Mouse (Mus musculus) thymus, adult 18-20 months (tissue): ENCODE data around the gene Slc22a4.
A peak's percentile ranks its signal among the peaks of the same experiment; 100 is the strongest.
"Not testable (repeated sequence)": the region's sequence is repeated elsewhere in the genome, so short reads cannot be mapped to it uniquely, and the experiment has no call there.

Experiments used
- DNase-seq, 2 experiments: peaks; one replicate each; pipeline ENCODE4 v3.0.0; 2022; ENCODE audit warnings: mixed read lengths in 2 of 2

Gene Slc22a4

GRCm38 (mm10) chr11:54004221-54004620, 23.7 kb downstream of the Slc22a4 start:
- no peak for DNase-seq

GRCm38 (mm10) chr11:54002761-54003717, 24.9 kb downstream of the Slc22a4 start:
- not testable (repeated sequence) for DNase-seq

GRCm38 (mm10) chr11:54002147-54002760, 25.6 kb downstream of the Slc22a4 start:
- DNase-seq: peak in 1 of 2 experiments; percentile 14

- DNase-seq: no peak
These were observed 30.2 kb downstream of the Slc22a4 start for GRCm38 (mm10) chr11:53997661-53998060.

GRCm38 (mm10) chr11:53992264-53992663, 35.6 kb downstream of the Slc22a4 start:
- no peak for DNase-seq

- no peak for DNase-seq
These were observed 38.7 kb downstream of the Slc22a4 start for GRCm38 (mm10) chr11:53989232-53989631.

- no peak for DNase-seq
These were observed 39.8 kb downstream of the Slc22a4 start for GRCm38 (mm10) chr11:53988081-53988480.

GRCm38 (mm10) chr11:53981396-53981795, 46.5 kb downstream of the Slc22a4 start:
- DNase-seq: no peak

- DNase-seq: peak; percentile 22 to 31
These were observed 47.9 kb downstream of the Slc22a4 start, which contains the start of gene Slc22a21 for GRCm38 (mm10) chr11:53979788-53980621. TSS of gene Slc22a21 (minus strand) at chr11:53980332.

- DNase-seq: not testable (repeated sequence)
These were observed 48.5 kb downstream of the Slc22a4 start for GRCm38 (mm10) chr11:53979456-53979787.

- no peak for DNase-seq
These were observed 50.2 kb downstream of the Slc22a4 start for GRCm38 (mm10) chr11:53977672-53978071.

- no peak for DNase-seq
These were observed 52.3 kb downstream of the Slc22a4 start for GRCm38 (mm10) chr11:53975559-53975958.

GRCm38 (mm10) chr11:53958984-53959383, 68.9 kb downstream of the Slc22a4 start:
- DNase-seq: no peak

GRCm38 (mm10) chr11:53958176-53958575, 69.7 kb downstream of the Slc22a4 start:
- peak; percentile 7 to 8 for DNase-seq

- DNase-seq: no peak
These were observed 71.3 kb downstream of the Slc22a4 start for GRCm38 (mm10) chr11:53956636-53957035.

GRCm38 (mm10) chr11:53954653-53955052, 73.2 kb downstream of the Slc22a4 start:
- no peak for DNase-seq

GRCm38 (mm10) chr11:53950133-53950532, 77.8 kb downstream of the Slc22a4 start:
- not testable (repeated sequence) for DNase-seq
